Mouse (Mus musculus) splenic B cell, adult 2 months (primary cell): ENCODE data around the gene Kcnh6.
A peak's percentile ranks its signal among the peaks of the same experiment; 100 is the strongest.

Source experiments
- DNase-seq: peaks from one replicate; pipeline ENCODE4 v3.0.0-alpha.2; 2011; ENCODE audit warnings: low read depth, low spot score
- H3K27me3 ChIP-seq: 2 replicates; pipeline ENCODE4 v1.6.1; 2012; ENCODE audit warnings: mild to moderate bottlenecking, low read length, moderate library complexity, mixed read lengths; ENCODE audit not compliant: control insufficient read depth, poor library complexity, insufficient read depth, severe bottlenecking
- H3K36me3 ChIP-seq: 2 replicates; pipeline ENCODE4 v1.6.1; 2012; ENCODE audit warnings: mild to moderate bottlenecking, low read length, moderate library complexity, mixed read lengths; ENCODE audit not compliant: control insufficient read depth, poor library complexity, insufficient read depth, severe bottlenecking

Kcnh6 gene

GRCm38 (mm10) chr11:106034986-106035385, 27.1 kb downstream of the Kcnh6 start:
- Histone ChIP-seq H3K27me3 (no peaks in the 10 kb centered on the region), H3K36me3 (no peaks in the 10 kb centered on the region)
- peak; percentile 38 for DNase-seq

GRCm38 (mm10) chr11:106036548-106037417, 28.9 kb downstream of the Kcnh6 start, which contains the start of gene Dcaf7:
Dcaf7 (plus strand) TSS chr11:106036872.
- peak; percentile 98 for DNase-seq
- H3K27me3 ChIP-seq: no peaks in the 10 kb centered on the region
- H3K36me3 ChIP-seq: 0 out of 2 replicates have a peak, but pooled peaks cover under 1% of the 10 kb centered on the region

GRCm38 (mm10) chr11:106037418-106037751, 29.5 kb downstream of the Kcnh6 start:
- peak; percentile 48 for DNase-seq
- H3K27me3 ChIP-seq: no peaks in the 10 kb centered on the region
- H3K36me3 ChIP-seq: 0 out of 2 replicates have a peak, but pooled peaks cover 2% of the 10 kb centered on the region

GRCm38 (mm10) chr11:106044349-106044748, 36.4 kb downstream of the Kcnh6 start:
- Histone ChIP-seq H3K27me3 (no peaks in the 10 kb centered on the region), H3K36me3 (peaks cover 7% of the 10 kb centered on the region)
- DNase-seq: no peak

DNA sequence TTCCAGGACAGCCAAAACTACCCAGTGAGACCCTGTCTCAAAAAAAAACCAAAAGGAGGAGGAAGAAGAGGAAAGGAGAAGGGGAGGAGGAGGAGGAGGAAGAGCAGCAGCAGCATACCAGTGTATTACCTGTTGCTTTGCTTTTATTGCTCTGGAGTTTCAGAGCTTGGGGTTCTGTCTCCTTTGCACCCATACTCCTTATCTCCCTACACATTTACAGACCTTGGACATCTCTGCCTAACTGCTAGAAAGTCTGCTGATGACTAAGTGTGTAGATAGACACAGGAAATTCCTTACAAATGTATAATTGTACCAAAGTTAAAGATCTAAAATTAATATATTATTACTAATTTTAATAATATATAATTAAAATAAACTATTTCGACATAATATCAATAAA, 37.3 kb downstream of the Kcnh6 start:
- peaks cover 8% of the 10 kb centered on the region for H3K36me3 ChIP-seq
- no peaks in the 10 kb centered on the region for H3K27me3 ChIP-seq
- DNase-seq: no peak

GRCm38 (mm10) chr11:106045780-106046179, 37.9 kb downstream of the Kcnh6 start:
- peaks cover 8% of the 10 kb centered on the region for H3K36me3 ChIP-seq

GRCm38 (mm10) chr11:106046584-106046983, 38.7 kb downstream of the Kcnh6 start:
- no peak for DNase-seq
- H3K36me3 ChIP-seq: peaks cover 8% of the 10 kb centered on the region
- H3K27me3 ChIP-seq: no peaks in the 10 kb centered on the region

More at GRCm38 (mm10) chr11:106045780-106046179, 37.9 kb downstream of the Kcnh6 start:
- no peaks in the 10 kb centered on the region for H3K27me3 ChIP-seq
- peak; percentile 23 for DNase-seq

GRCm38 (mm10) chr11:106053921-106054320, 46.0 kb downstream of the Kcnh6 start:
- H3K27me3 ChIP-seq: no peaks in the 10 kb centered on the region

GRCm38 (mm10) chr11:106054600-106054999, 46.7 kb downstream of the Kcnh6 start:
- no peak for DNase-seq
- peaks cover 12% of the 10 kb centered on the region for H3K36me3 ChIP-seq
- H3K27me3 ChIP-seq: no peaks in the 10 kb centered on the region

More at GRCm38 (mm10) chr11:106053921-106054320, 46.0 kb downstream of the Kcnh6 start:
- H3K36me3 ChIP-seq: peaks cover 13% of the 10 kb centered on the region
- no peak for DNase-seq

GRCm38 (mm10) chr11:106055341-106055740, 47.4 kb downstream of the Kcnh6 start:
- no peak for DNase-seq
- Histone ChIP-seq H3K36me3 (peaks cover 12% of the 10 kb centered on the region), H3K27me3 (no peaks in the 10 kb centered on the region)

- Histone ChIP-seq H3K36me3 (peaks cover 12% of the 10 kb centered on the region), H3K27me3 (no peaks in the 10 kb centered on the region)
- no peak for DNase-seq
Measured at GRCm38 (mm10) chr11:106056819-106057491, 49.0 kb downstream of the Kcnh6 start.

DNA sequence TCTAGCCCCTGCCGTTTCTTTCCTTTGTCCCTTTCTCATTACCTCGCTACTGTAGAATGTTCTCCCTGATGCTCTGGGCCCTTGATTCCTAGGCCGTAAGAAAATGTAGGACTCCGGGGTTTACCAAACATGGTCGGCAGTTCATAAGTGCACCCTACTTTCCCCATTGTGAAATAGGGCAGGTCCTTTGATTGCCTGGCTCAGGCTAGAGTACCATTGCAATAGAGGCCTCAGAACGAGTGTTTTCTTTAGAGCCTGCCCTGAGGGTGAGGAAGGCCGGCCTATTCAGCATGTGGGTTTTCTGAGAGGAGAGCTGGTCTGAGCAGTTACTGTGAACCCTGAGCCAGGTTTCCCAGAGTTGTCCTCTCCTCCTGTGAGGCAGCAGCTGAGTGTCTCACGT, 50.1 kb downstream of the Kcnh6 start:
- no peak for DNase-seq
- Histone ChIP-seq H3K36me3 (peaks cover 10% of the 10 kb centered on the region), H3K27me3 (no peaks in the 10 kb centered on the region)

DNA sequence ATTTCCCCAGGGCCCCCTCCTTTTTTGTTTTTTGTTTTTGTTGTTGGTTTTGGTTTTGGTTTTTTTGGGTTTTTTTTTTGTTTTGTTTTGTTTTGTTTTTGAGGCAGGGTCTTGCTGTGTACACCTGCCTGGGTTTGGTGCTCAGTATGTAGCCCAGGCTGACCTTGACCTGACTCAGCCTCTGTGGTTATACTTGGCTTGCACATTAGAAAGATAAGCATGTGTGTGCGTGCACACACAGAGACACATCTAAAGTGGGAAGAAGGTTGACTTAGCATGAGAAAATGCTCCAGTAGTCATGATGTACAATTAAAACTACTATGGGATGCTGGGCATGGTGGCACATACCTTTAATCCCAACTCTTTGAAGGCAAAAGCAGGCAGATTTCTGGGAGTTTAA, 52.6 kb downstream of the Kcnh6 start:
- Histone ChIP-seq H3K36me3 (peaks cover 5% of the 10 kb centered on the region), H3K27me3 (no peaks in the 10 kb centered on the region)
- DNase-seq: no peak

DNA sequence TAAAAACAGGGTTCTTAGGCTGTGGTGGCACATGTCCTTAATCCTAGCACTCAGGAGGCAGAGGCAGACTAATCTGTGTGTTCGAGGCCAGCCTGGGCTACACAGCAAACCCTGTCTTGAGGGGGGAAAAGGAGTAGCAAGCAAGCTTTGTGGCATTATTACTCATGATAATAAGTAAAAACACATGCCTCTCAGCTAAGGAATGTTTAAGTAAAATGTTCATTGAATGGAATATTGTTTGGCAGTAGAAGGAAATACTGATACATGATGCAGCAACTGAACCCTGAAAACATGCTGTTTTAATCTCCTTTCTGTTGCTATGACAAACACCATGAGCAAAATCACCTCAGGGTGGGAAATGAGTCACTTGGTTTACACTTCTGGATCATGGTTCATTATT, 53.4 kb downstream of the Kcnh6 start:
- Histone ChIP-seq H3K36me3 (no peaks in the 10 kb centered on the region; the same call in 1 of the 2 replicates), H3K27me3 (no peaks in the 10 kb centered on the region)
- no peak for DNase-seq

DNA sequence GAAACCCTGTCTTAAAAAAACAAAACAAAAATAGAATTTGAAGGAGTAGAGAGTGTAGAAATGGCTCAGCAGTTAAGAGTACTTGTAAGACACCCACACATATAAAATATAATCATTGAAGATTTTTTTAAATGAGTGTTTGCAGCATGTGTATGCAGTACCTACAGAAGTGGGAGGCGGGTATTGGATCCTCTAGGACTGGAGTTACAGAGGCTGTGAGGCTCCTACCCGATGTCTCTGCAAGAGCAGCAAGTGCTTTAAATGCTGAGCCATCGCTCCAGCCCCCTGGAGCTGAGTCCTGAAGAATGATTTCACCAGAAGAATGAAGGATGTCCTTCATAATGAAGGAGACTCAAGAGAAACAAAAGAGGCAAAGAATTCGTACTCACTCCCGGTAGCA, 55.8 kb downstream of the Kcnh6 start:
- Histone ChIP-seq H3K27me3 (no peaks in the 10 kb centered on the region), H3K36me3 (no peaks in the 10 kb centered on the region)
- no peak for DNase-seq
